Mouse (Mus musculus): ENCODE results near the gene Gm21679. TPM values are rescaled to one million over a fixed set of nuclear protein-coding genes. Genes with fewer than 3 reads are reported as not detected.
"Not testable (repeated sequence)": the region's sequence is repeated elsewhere in the genome, so short reads cannot be mapped to it uniquely, and the experiment has no call there.

Gm21679 gene
- not detected for polyA plus RNA-seq (2021)

DNA sequence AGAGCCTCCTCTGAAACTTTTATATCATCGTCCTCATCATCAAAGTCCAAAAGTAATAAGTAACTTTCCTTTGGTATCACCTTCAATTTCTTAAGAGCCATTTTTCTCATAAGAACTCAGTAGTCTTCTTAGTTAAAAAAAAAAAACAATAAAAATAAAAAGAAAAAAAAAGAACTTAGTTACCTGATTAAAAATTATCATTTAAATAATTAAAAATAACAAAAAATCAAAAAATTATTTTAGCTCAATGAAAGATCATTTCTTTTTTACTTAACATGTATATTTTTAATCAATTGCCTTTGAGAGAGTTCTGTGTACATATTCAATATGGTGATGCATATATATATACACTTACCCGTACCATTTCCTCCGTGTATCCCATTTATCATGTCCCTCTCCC lies at the start of gene Gm21679:
TSS of gene Gm21679 (minus strand) at position 101 of the 400 bp plus-strand sequence.
- ATAC-seq; H3K27me3 ChIP-seq; POLR2A ChIA-PET; in situ Hi-C loops (cut with MboI; ENCODE audit: low pct_unique_long_range_greater_than_20kb); CTCF ChIA-PET; DNase-seq (ENCODE audit: low read depth, low spot score): not testable (repeated sequence)

Data from Patski (cell line).